Mouse (Mus musculus): ENCODE results near the gene Ly6g5b. TPM values are rescaled to one million over a fixed set of nuclear protein-coding genes. Genes with fewer than 3 reads are reported as not detected.

Ly6g5b gene
- polyA plus RNA-seq, 1 experiment from 2014 or later: 0.45 TPM

GRCm38 (mm10) chr17:35133517-35133916 lies 18.3 kb upstream of the Ly6g5b start:
- Histone ChIP-seq H3K36me3 (ENCODE audit: control insufficient read depth, insufficient read depth, low read length) (peaks cover 2% of the 10 kb centered on the region; the same call in 1 of the 2 replicates), H3K4me2 (ENCODE audit: low read depth) (no peak overlapping the region), H3K9me3 (ENCODE audit: control insufficient read depth, low read length) (no peaks in the 10 kb centered on the region), H3K27me3 (ENCODE audit: control insufficient read depth, insufficient read depth, low read length) (no peaks in the 10 kb centered on the region), H3K4me1 (ENCODE audit: control insufficient read depth, insufficient read depth, low read length) (peaks cover 9% of the 10 kb centered on the region; the same call in 1 of the 2 replicates), H3K9ac (ENCODE audit: low read length) (no peak overlapping the region), H3K27ac (ENCODE audit: low read depth, low read length) (no peak overlapping the region), H3K4me3 (ENCODE audit: low read depth, low read length) (no peak overlapping the region)
- DNase-seq (ENCODE audit: low spot score) (no peak), ATAC-seq (ENCODE audit: insufficient read depth, low FRiP score, low TSS enrichment) (no peak)
- WGBS: 94% methylated on average over 7 of the region's 7 CpGs

DNA sequence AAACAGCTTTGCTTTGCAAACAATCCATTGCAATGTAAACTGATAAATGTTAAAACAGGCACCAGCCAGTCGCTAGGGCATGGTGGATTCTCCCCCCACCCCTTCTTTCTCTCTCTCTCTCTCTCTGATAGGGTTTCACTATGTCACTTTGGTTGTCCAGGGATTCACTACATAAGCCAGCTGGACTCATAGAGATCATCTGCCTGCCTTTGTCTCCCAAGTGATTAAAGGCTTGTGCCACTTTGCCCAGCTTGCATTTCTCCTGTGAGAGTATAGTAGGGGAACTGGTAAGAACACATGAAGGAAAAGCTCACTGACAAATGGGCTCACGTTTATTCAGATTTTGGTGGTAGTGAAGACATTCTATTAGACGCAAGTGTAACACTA lies 16.9 kb upstream of the Ly6g5b start:
- Histone ChIP-seq H3K9ac (ENCODE audit: low read length) (no peak overlapping the region), H3K36me3 (ENCODE audit: control insufficient read depth, insufficient read depth, low read length) (no peaks in the 10 kb centered on the region), H3K4me1 (ENCODE audit: control insufficient read depth, insufficient read depth, low read length) (peaks cover 5% of the 10 kb centered on the region; the same call in 1 of the 2 replicates), H3K4me3 (ENCODE audit: low read depth, low read length) (no peak overlapping the region), H3K27ac (ENCODE audit: low read depth, low read length) (no peak overlapping the region), H3K4me2 (ENCODE audit: low read depth) (no peak overlapping the region), H3K27me3 (ENCODE audit: control insufficient read depth, insufficient read depth, low read length) (no peaks in the 10 kb centered on the region), H3K9me3 (ENCODE audit: control insufficient read depth, low read length) (no peaks in the 10 kb centered on the region)
- ATAC-seq (ENCODE audit: insufficient read depth, low FRiP score, low TSS enrichment) (no peak), DNase-seq (ENCODE audit: low spot score) (no peak)
- WGBS: 86% methylated on average over 3 of the region's 3 CpGs

GRCm38 (mm10) chr17:35131500-35132173 lies 16.4 kb upstream of the Ly6g5b start, which contains the start of gene Apom:
Gene Apom, minus strand, starts transcription at chr17:35132050.
- Histone ChIP-seq H3K9ac (ENCODE audit: low read length) (no peak within 1 kb of the TSS), H3K27me3 (ENCODE audit: control insufficient read depth, insufficient read depth, low read length) (no peaks in the 10 kb centered on the region), H3K36me3 (ENCODE audit: control insufficient read depth, insufficient read depth, low read length) (no peaks in the 10 kb centered on the region), H3K4me3 (ENCODE audit: low read depth, low read length) (no peak within 1 kb of the TSS), H3K27ac (ENCODE audit: low read depth, low read length) (no peak within 1 kb of the TSS), H3K9me3 (ENCODE audit: control insufficient read depth, low read length) (no peaks in the 10 kb centered on the region), H3K4me2 (ENCODE audit: low read depth) (no peak within 1 kb of the TSS), H3K4me1 (ENCODE audit: control insufficient read depth, insufficient read depth, low read length) (peaks cover 3% of the 10 kb centered on the region; the same call in 1 of the 2 replicates)
- ATAC-seq (ENCODE audit: insufficient read depth, low FRiP score, low TSS enrichment) (no peak), DNase-seq (ENCODE audit: low spot score) (no peak)
- WGBS: 81% methylated on average over 15 of the region's 15 CpGs

DNA sequence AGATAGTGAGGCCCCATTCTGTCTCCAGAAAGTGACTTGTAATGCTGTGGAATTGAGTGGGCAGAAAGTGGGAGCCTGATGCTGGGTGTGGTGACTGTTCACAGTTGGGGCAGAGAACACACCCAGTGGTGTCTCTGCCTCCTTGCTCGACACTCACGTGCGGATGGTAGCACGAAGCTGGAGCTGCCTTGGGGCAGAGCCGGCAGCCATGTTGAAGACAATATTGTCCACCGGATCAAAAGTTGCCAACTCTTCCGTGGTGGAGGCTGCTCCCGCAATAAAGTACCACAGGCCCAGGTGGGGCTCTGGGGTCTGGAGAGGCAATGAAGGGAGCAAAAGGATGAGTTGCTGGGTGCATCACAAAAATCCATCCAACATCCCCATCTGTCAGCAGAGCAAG lies 15.8 kb upstream of the Ly6g5b start:
- H3K27me3 ChIP-seq (ENCODE audit: control insufficient read depth, insufficient read depth, low read length): no peaks in the 10 kb centered on the region
- no peak overlapping the region for H3K27ac ChIP-seq (ENCODE audit: low read depth, low read length)
- 91% methylated on average over 8 of the region's 8 CpGs for WGBS
- H3K4me1 ChIP-seq (ENCODE audit: control insufficient read depth, insufficient read depth, low read length): peaks cover 5% of the 10 kb centered on the region; the same call in 1 of the 2 replicates
- ATAC-seq (ENCODE audit: insufficient read depth, low FRiP score, low TSS enrichment) (no peak), DNase-seq (ENCODE audit: low spot score) (no peak)
- H3K9me3 ChIP-seq (ENCODE audit: control insufficient read depth, low read length): no peaks in the 10 kb centered on the region
- H3K9ac ChIP-seq (ENCODE audit: low read length): no peak overlapping the region
- no peak overlapping the region for H3K4me3 ChIP-seq (ENCODE audit: low read depth, low read length)
- H3K36me3 ChIP-seq (ENCODE audit: control insufficient read depth, insufficient read depth, low read length): no peaks in the 10 kb centered on the region
- H3K4me2 ChIP-seq (ENCODE audit: low read depth): no peak overlapping the region

GRCm38 (mm10) chr17:35128996-35129395 lies 13.8 kb upstream of the Ly6g5b start:
- no peak for DNase-seq (ENCODE audit: low spot score)
- H3K4me1 ChIP-seq (ENCODE audit: control insufficient read depth, insufficient read depth, low read length): peaks cover 11% of the 10 kb centered on the region
- H3K36me3 ChIP-seq (ENCODE audit: control insufficient read depth, insufficient read depth, low read length): no peaks in the 10 kb centered on the region
- no peaks in the 10 kb centered on the region for H3K9me3 ChIP-seq (ENCODE audit: control insufficient read depth, low read length)
- no peak overlapping the region for H3K4me2 ChIP-seq (ENCODE audit: low read depth)
- no peak for ATAC-seq (ENCODE audit: insufficient read depth, low FRiP score, low TSS enrichment)
- H3K4me3 ChIP-seq (ENCODE audit: low read depth, low read length): no peak overlapping the region
- H3K27me3 ChIP-seq (ENCODE audit: control insufficient read depth, insufficient read depth, low read length): no peaks in the 10 kb centered on the region
- WGBS: 75% methylated on average over 11 of the region's 11 CpGs
- H3K27ac ChIP-seq (ENCODE audit: low read depth, low read length): no peak overlapping the region
- H3K9ac ChIP-seq (ENCODE audit: low read length): no peak overlapping the region

DNA sequence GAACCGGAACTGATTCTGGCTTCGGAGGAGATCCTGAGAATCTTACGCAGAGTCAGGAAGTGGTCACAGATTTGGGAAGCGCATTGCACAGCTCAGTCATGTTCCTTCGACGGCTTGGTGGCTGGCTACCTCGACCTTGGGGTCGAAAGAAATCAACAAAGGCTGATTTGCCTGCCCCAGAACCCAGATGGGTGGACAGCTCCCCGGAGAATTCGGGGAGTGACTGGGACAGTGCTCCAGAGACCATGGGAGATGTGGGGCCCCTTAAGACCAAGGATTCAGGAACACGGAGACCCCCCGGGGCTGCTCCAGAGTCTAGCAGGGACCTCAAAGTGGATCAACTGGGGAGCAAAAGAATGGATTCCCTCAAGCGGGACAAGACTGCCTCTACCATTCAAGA lies 11.8 kb upstream of the Ly6g5b start:
- ATAC-seq (ENCODE audit: insufficient read depth, low FRiP score, low TSS enrichment) (no peak), DNase-seq (ENCODE audit: low spot score) (no peak)
- Histone ChIP-seq H3K27ac (ENCODE audit: low read depth, low read length) (no peak overlapping the region), H3K27me3 (ENCODE audit: control insufficient read depth, insufficient read depth, low read length) (no peaks in the 10 kb centered on the region), H3K4me3 (ENCODE audit: low read depth, low read length) (peak overlapping the region; percentile 61), H3K36me3 (ENCODE audit: control insufficient read depth, insufficient read depth, low read length) (no peaks in the 10 kb centered on the region; the same call in 1 of the 2 replicates), H3K9me3 (ENCODE audit: control insufficient read depth, low read length) (no peaks in the 10 kb centered on the region), H3K9ac (ENCODE audit: low read length) (no peak overlapping the region), H3K4me2 (ENCODE audit: low read depth) (peak overlapping the region; percentile 76), H3K4me1 (ENCODE audit: control insufficient read depth, insufficient read depth, low read length) (peaks cover 11% of the 10 kb centered on the region)
- 72% methylated on average over 13 of the region's 13 CpGs for WGBS

GRCm38 (mm10) chr17:35126206-35126611 lies 11.0 kb upstream of the Ly6g5b start, which contains the start of gene D17H6S53E:
Gene D17H6S53E, plus strand, starts transcription at chr17:35126373.
- Histone ChIP-seq H3K4me1 (ENCODE audit: control insufficient read depth, insufficient read depth, low read length) (peaks cover 11% of the 10 kb centered on the region), H3K36me3 (ENCODE audit: control insufficient read depth, insufficient read depth, low read length) (no peaks in the 10 kb centered on the region; the same call in 1 of the 2 replicates), H3K4me2 (ENCODE audit: low read depth) (peak within 1 kb of the TSS; percentile 76), H3K4me3 (ENCODE audit: low read depth, low read length) (peak within 1 kb of the TSS; percentile 61), H3K9me3 (ENCODE audit: control insufficient read depth, low read length) (no peaks in the 10 kb centered on the region), H3K9ac (ENCODE audit: low read length) (peak within 1 kb of the TSS; percentile 87), H3K27ac (ENCODE audit: low read depth, low read length) (peak within 1 kb of the TSS; percentile 73), H3K27me3 (ENCODE audit: control insufficient read depth, insufficient read depth, low read length) (no peaks in the 10 kb centered on the region)
- DNase-seq (ENCODE audit: low spot score): peak; percentile 78
- peak; percentile 15; the same call in 1 of the 2 replicates for ATAC-seq (ENCODE audit: insufficient read depth, low FRiP score, low TSS enrichment)
- WGBS: under 1% methylated on average over 36 of the region's 36 CpGs

DNA sequence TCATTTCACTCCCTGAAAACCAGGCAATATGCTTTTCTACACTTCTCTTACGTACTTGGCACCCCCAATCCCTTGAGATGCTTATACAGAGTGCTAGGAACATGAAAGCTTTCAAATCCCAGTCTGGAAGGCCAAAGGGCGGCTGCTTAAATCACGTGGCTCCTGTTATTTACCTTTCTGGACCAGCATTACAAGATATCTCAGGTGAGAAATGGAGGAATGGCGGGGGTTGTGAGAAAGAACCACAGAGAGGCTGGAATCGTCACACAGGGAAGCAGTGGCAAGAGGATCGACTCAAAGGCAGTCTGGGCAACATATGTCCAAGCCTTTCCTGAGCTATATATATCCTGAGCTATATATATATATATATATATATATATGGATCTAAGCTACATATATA lies 10.3 kb upstream of the Ly6g5b start:
- Histone ChIP-seq H3K9ac (ENCODE audit: low read length) (peak overlapping the region; percentile 87), H3K27me3 (ENCODE audit: control insufficient read depth, insufficient read depth, low read length) (no peaks in the 10 kb centered on the region), H3K27ac (ENCODE audit: low read depth, low read length) (no peak overlapping the region), H3K4me1 (ENCODE audit: control insufficient read depth, insufficient read depth, low read length) (peaks cover 11% of the 10 kb centered on the region), H3K4me3 (ENCODE audit: low read depth, low read length) (peak overlapping the region; percentile 61), H3K36me3 (ENCODE audit: control insufficient read depth, insufficient read depth, low read length) (no peaks in the 10 kb centered on the region; the same call in 1 of the 2 replicates), H3K9me3 (ENCODE audit: control insufficient read depth, low read length) (no peaks in the 10 kb centered on the region), H3K4me2 (ENCODE audit: low read depth) (peak overlapping the region; percentile 76)
- ATAC-seq (ENCODE audit: insufficient read depth, low FRiP score, low TSS enrichment) (no peak), DNase-seq (ENCODE audit: low spot score) (no peak)
- WGBS: 40% methylated on average over 6 of the region's 6 CpGs

GRCm38 (mm10) chr17:35125081-35125480 lies 9.9 kb upstream of the Ly6g5b start:
- no peak overlapping the region for H3K4me3 ChIP-seq (ENCODE audit: low read depth, low read length)
- H3K36me3 ChIP-seq (ENCODE audit: control insufficient read depth, insufficient read depth, low read length): no peaks in the 10 kb centered on the region; the same call in 1 of the 2 replicates
- ATAC-seq (ENCODE audit: insufficient read depth, low FRiP score, low TSS enrichment) (no peak), DNase-seq (ENCODE audit: low spot score) (no peak)
- no peak overlapping the region for H3K27ac ChIP-seq (ENCODE audit: low read depth, low read length)
- H3K27me3 ChIP-seq (ENCODE audit: control insufficient read depth, insufficient read depth, low read length): no peaks in the 10 kb centered on the region
- H3K4me2 ChIP-seq (ENCODE audit: low read depth): no peak overlapping the region; the same call in 1 of the 2 replicates
- 78% methylated on average over 1 of the region's 1 CpGs for WGBS
- no peaks in the 10 kb centered on the region for H3K9me3 ChIP-seq (ENCODE audit: control insufficient read depth, low read length)
- H3K4me1 ChIP-seq (ENCODE audit: control insufficient read depth, insufficient read depth, low read length): peaks cover 16% of the 10 kb centered on the region
- H3K9ac ChIP-seq (ENCODE audit: low read length): no peak overlapping the region; the same call in 1 of the 2 replicates
